Mouse (Mus musculus): Measurements from ENCODE around the gene Adcy1. TPM values are rescaled to one million over a fixed set of nuclear protein-coding genes. Genes with fewer than 3 reads are reported as not detected.

The Adcy1 gene
- polyA plus RNA-seq, 1 experiment, result 0.02 TPM

- Histone ChIP-seq H3K27me3 (ENCODE audit: control insufficient read depth, insufficient read depth, insufficient read length) (no peaks in the 10 kb centered on the region), H3K4me3 (ENCODE audit: insufficient read depth, poor library complexity, severe bottlenecking) (no peak overlapping the region)
Measured at GRCm38 (mm10) chr11:7055455-7056017, 7.8 kb upstream of the Adcy1 start.

GRCm38 (mm10) chr11:7056121-7056520, 7.2 kb upstream of the Adcy1 start:
- H3ac ChIP-seq (ENCODE audit: control insufficient read depth, insufficient read length, low read depth), result no peak overlapping the region
- H3K27me3 ChIP-seq (ENCODE audit: control insufficient read depth, insufficient read depth, insufficient read length), result no peaks in the 10 kb centered on the region
- TF ChIP-seq MYOD1 (IDR thresholded peaks at IDR 0.05; ENCODE audit: control insufficient read depth, insufficient read length, low read depth) (no peak), CEBPB (IDR thresholded peaks at IDR 0.05; ENCODE audit: low read depth) (no peak), MYOG (IDR thresholded peaks at IDR 0.05; ENCODE audit: control insufficient read depth, extremely low read depth, insufficient read length) (no peak), USF1 (IDR thresholded peaks at IDR 0.05; ENCODE audit: low read depth) (no peak), CTCF (IDR thresholded peaks at IDR 0.05; ENCODE audit: control insufficient read depth, insufficient read depth, insufficient read length) (no peak), FOSL1 (IDR thresholded peaks at IDR 0.05; ENCODE audit: insufficient read depth, low read length, poor library complexity, severe bottlenecking) (no peak), MAX (IDR thresholded peaks at IDR 0.05) (no peak)
- H3K79me2 ChIP-seq (ENCODE audit: control insufficient read depth, insufficient read depth), result no peaks in the 10 kb centered on the region
- H3K4me3 ChIP-seq (ENCODE audit: insufficient read depth, poor library complexity, severe bottlenecking), result no peak overlapping the region
- H3K36me3 ChIP-seq (ENCODE audit: control insufficient read depth, insufficient read depth), result no peaks in the 10 kb centered on the region
- no peaks in the 10 kb centered on the region for H3K79me3 ChIP-seq (ENCODE audit: low read depth)

More at GRCm38 (mm10) chr11:7055455-7056017, 7.8 kb upstream of the Adcy1 start:
- Histone ChIP-seq H3K79me3 (ENCODE audit: low read depth) (no peaks in the 10 kb centered on the region), H3ac (ENCODE audit: control insufficient read depth, insufficient read length, low read depth) (no peak overlapping the region), H3K79me2 (ENCODE audit: control insufficient read depth, insufficient read depth) (no peaks in the 10 kb centered on the region), H3K36me3 (ENCODE audit: control insufficient read depth, insufficient read depth) (no peaks in the 10 kb centered on the region)
- no peak for TF ChIP-seq MAX (IDR thresholded peaks at IDR 0.05)
- TF ChIP-seq MYOG (IDR thresholded peaks at IDR 0.05; ENCODE audit: control insufficient read depth, extremely low read depth, insufficient read length), result no peak
- no peak for TF ChIP-seq USF1 (IDR thresholded peaks at IDR 0.05; ENCODE audit: low read depth)
- no peak for TF ChIP-seq CTCF (IDR thresholded peaks at IDR 0.05; ENCODE audit: control insufficient read depth, insufficient read depth, insufficient read length)
- TF ChIP-seq CEBPB (IDR thresholded peaks at IDR 0.05; ENCODE audit: low read depth), result no peak
- TF ChIP-seq MYOD1 (IDR thresholded peaks at IDR 0.05; ENCODE audit: control insufficient read depth, insufficient read length, low read depth), result no peak
- no peak for TF ChIP-seq FOSL1 (IDR thresholded peaks at IDR 0.05; ENCODE audit: insufficient read depth, low read length, poor library complexity, severe bottlenecking)

GRCm38 (mm10) chr11:7057781-7058180, 5.5 kb upstream of the Adcy1 start:
- no peak for TF ChIP-seq CEBPB (IDR thresholded peaks at IDR 0.05; ENCODE audit: low read depth)
- TF ChIP-seq MYOD1 (IDR thresholded peaks at IDR 0.05; ENCODE audit: control insufficient read depth, insufficient read length, low read depth), result no peak
- no peak for TF ChIP-seq CTCF (IDR thresholded peaks at IDR 0.05; ENCODE audit: control insufficient read depth, insufficient read depth, insufficient read length)
- TF ChIP-seq USF1 (IDR thresholded peaks at IDR 0.05; ENCODE audit: low read depth), result no peak
- no peak for TF ChIP-seq FOSL1 (IDR thresholded peaks at IDR 0.05; ENCODE audit: insufficient read depth, low read length, poor library complexity, severe bottlenecking)
- no peak for TF ChIP-seq MAX (IDR thresholded peaks at IDR 0.05)
- Histone ChIP-seq H3K79me3 (ENCODE audit: low read depth) (no peaks in the 10 kb centered on the region), H3K27me3 (ENCODE audit: control insufficient read depth, insufficient read depth, insufficient read length) (no peaks in the 10 kb centered on the region), H3K36me3 (ENCODE audit: control insufficient read depth, insufficient read depth) (no peaks in the 10 kb centered on the region), H3ac (ENCODE audit: control insufficient read depth, insufficient read length, low read depth) (no peak overlapping the region), H3K79me2 (ENCODE audit: control insufficient read depth, insufficient read depth) (no peaks in the 10 kb centered on the region), H3K4me3 (ENCODE audit: insufficient read depth, poor library complexity, severe bottlenecking) (no peak overlapping the region)

- H3K79me2 ChIP-seq (ENCODE audit: control insufficient read depth, insufficient read depth), result no peaks in the 10 kb centered on the region
- no peaks in the 10 kb centered on the region for H3K36me3 ChIP-seq (ENCODE audit: control insufficient read depth, insufficient read depth)
- TF ChIP-seq FOSL1 (IDR thresholded peaks at IDR 0.05; ENCODE audit: insufficient read depth, low read length, poor library complexity, severe bottlenecking) (no peak), MYOD1 (IDR thresholded peaks at IDR 0.05; ENCODE audit: control insufficient read depth, insufficient read length, low read depth) (no peak)
- no peaks in the 10 kb centered on the region for H3K27me3 ChIP-seq (ENCODE audit: control insufficient read depth, insufficient read depth, insufficient read length)
- no peaks in the 10 kb centered on the region for H3K79me3 ChIP-seq (ENCODE audit: low read depth)
- H3ac ChIP-seq (ENCODE audit: control insufficient read depth, insufficient read length, low read depth), result no peak overlapping the region
- H3K4me3 ChIP-seq (ENCODE audit: insufficient read depth, poor library complexity, severe bottlenecking), result no peak overlapping the region
Measured at GRCm38 (mm10) chr11:7061961-7062360, 1.3 kb upstream of the Adcy1 start.

GRCm38 (mm10) chr11:7062566-7062965, 723 bp upstream of the Adcy1 start:
- no peak for TF ChIP-seq MYOG (IDR thresholded peaks at IDR 0.05; ENCODE audit: control insufficient read depth, extremely low read depth, insufficient read length)
- no peak for TF ChIP-seq CEBPB (IDR thresholded peaks at IDR 0.05; ENCODE audit: low read depth)
- no peak for TF ChIP-seq MYOD1 (IDR thresholded peaks at IDR 0.05; ENCODE audit: control insufficient read depth, insufficient read length, low read depth)
- no peak for TF ChIP-seq FOSL1 (IDR thresholded peaks at IDR 0.05; ENCODE audit: insufficient read depth, low read length, poor library complexity, severe bottlenecking)
- no peak for TF ChIP-seq USF1 (IDR thresholded peaks at IDR 0.05; ENCODE audit: low read depth)
- TF ChIP-seq MAX (IDR thresholded peaks at IDR 0.05), result no peak
- TF ChIP-seq CTCF (IDR thresholded peaks at IDR 0.05; ENCODE audit: control insufficient read depth, insufficient read depth, insufficient read length), result no peak
- H3ac ChIP-seq (ENCODE audit: control insufficient read depth, insufficient read length, low read depth), result no peak overlapping the region
- H3K27me3 ChIP-seq (ENCODE audit: control insufficient read depth, insufficient read depth, insufficient read length), result no peaks in the 10 kb centered on the region

GRCm38 (mm10) chr11:7063681-7064267, 485 bp downstream of the Adcy1 start:
- no peaks in the 10 kb centered on the region for H3K27me3 ChIP-seq (ENCODE audit: control insufficient read depth, insufficient read depth, insufficient read length)
- no peak overlapping the region for H3ac ChIP-seq (ENCODE audit: control insufficient read depth, insufficient read length, low read depth)
- TF ChIP-seq FOSL1 (IDR thresholded peaks at IDR 0.05; ENCODE audit: insufficient read depth, low read length, poor library complexity, severe bottlenecking), result no peak
- no peak for TF ChIP-seq MYOD1 (IDR thresholded peaks at IDR 0.05; ENCODE audit: control insufficient read depth, insufficient read length, low read depth)
- no peak for TF ChIP-seq USF1 (IDR thresholded peaks at IDR 0.05; ENCODE audit: low read depth)
- TF ChIP-seq MYOG (IDR thresholded peaks at IDR 0.05; ENCODE audit: control insufficient read depth, extremely low read depth, insufficient read length), result no peak
- no peak for TF ChIP-seq CEBPB (IDR thresholded peaks at IDR 0.05; ENCODE audit: low read depth)
- TF ChIP-seq CTCF (IDR thresholded peaks at IDR 0.05; ENCODE audit: control insufficient read depth, insufficient read depth, insufficient read length), result no peak
- no peak for TF ChIP-seq MAX (IDR thresholded peaks at IDR 0.05)
- no peak overlapping the region for H3K4me3 ChIP-seq (ENCODE audit: insufficient read depth, poor library complexity, severe bottlenecking)
- H3K79me2 ChIP-seq (ENCODE audit: control insufficient read depth, insufficient read depth), result no peaks in the 10 kb centered on the region
- H3K79me3 ChIP-seq (ENCODE audit: low read depth), result no peaks in the 10 kb centered on the region
- no peaks in the 10 kb centered on the region for H3K36me3 ChIP-seq (ENCODE audit: control insufficient read depth, insufficient read depth)

More at GRCm38 (mm10) chr11:7062566-7062965, 723 bp upstream of the Adcy1 start:
- Histone ChIP-seq H3K79me2 (ENCODE audit: control insufficient read depth, insufficient read depth) (no peaks in the 10 kb centered on the region), H3K79me3 (ENCODE audit: low read depth) (no peaks in the 10 kb centered on the region), H3K4me3 (ENCODE audit: insufficient read depth, poor library complexity, severe bottlenecking) (no peak overlapping the region), H3K36me3 (ENCODE audit: control insufficient read depth, insufficient read depth) (no peaks in the 10 kb centered on the region)
